In the genomic region with DNA sequence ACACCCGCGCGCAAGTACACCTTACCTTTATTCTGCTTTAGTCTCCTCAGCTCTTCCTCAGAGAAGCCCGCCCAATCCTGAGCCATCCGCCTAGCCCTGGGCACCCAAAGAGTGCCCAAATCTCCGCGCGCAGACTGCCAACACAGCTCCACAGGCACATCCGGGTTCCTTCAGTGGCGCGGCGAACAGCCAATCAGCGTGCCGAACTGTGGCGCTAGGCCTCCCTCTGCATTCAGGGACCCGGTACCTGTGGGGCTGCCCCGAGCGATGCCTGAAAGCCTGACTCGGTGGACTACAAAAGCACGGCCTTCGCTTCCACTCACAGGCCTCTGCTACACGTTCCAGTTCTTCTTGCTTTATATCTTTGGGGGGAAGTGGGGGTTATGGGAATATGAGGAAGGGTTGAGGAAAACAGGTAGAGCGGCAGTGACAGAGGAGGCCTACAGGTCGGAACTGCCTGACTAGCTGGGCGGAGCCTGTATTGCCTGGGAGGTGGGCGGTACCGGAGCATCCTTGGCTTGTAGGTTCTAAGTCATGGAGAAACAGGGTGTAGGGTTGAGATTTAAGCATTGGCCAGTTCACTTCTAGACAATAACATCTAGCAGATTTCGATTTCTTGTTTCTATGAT, we compare ENCODE assay signal across 8 mouse cellular contexts. TPM values are rescaled to one million over a fixed set of nuclear protein-coding genes. Genes with fewer than 3 reads are reported as not detected.
DNase-seq lines count a peak whose midpoint lies in the region; ATAC-seq lines count a peak whose summit lies in the region.

A gene (minus strand): TSS at position 172 of the 629 bp plus-strand sequence.

- no peaks in the 10 kb centered on the region for H3K9me3 ChIP-seq in intestine, embryonic 14.5 days (ENCODE audit: control insufficient read depth, low read length)

- peak within 1 kb of the TSS; percentile 53 for H3K4me3 ChIP-seq in intestine, embryonic 14.5 days (ENCODE audit: low read depth, low read length)

- peak within 1 kb of the TSS; percentile 33 for H3K27ac ChIP-seq in intestine, embryonic 14.5 days (ENCODE audit: low read depth)

- H3K27me3 ChIP-seq in intestine, embryonic 14.5 days (replicated peaks; ENCODE audit: control insufficient read depth, insufficient read depth, low read length), result 0 out of 2 replicates have a peak, but pooled peaks cover 3% of the 10 kb centered on the region

- peak within 1 kb of the TSS; percentile 77 for H3K4me2 ChIP-seq in intestine, embryonic 14.5 days (ENCODE audit: low read length)

- under 1% methylated on average over 28 of the region's 28 CpGs for WGBS in intestine, embryonic 14.5 days

- peak; percentile 100 for ATAC-seq in intestine, embryonic 14.5 days (replicated peaks; ENCODE audit: low FRiP score, low TSS enrichment, low read depth)

- H3K36me3 ChIP-seq in intestine, embryonic 14.5 days (ENCODE audit: control insufficient read depth, insufficient read depth, low read length), result no peaks in the 10 kb centered on the region

- intact Hi-C loops in left cerebral cortex, postnatal 14 days (cut with DNase I), result loop anchor here (2.0 kb wide), 1 partner anchor 91 kb away; a partner anchor contains a TSS

- DNase-seq in adrenal gland, adult 18-20 months (ENCODE audit: low spot score in 2 of 2), result peak; percentile 91 to 92
- DNase-seq in embryo, embryonic 11 days, result peak; percentile 94
- peak; percentile 91 for DNase-seq in gastrocnemius, postnatal 25 days
- peak; percentile 98 for DNase-seq in intestine, embryonic 14.5 days (ENCODE audit: low spot score)
- DNase-seq in left cerebral cortex, postnatal 14 days (ENCODE audit: low spot score in 2 of 2), result peak; percentile 97
- DNase-seq in mesoderm, embryonic 11.5 days (ENCODE audit: low read depth, low spot score), result peak; percentile 93
- peak; percentile 94 to 95 for DNase-seq in right cerebral cortex, postnatal 36 days (ENCODE audit: low spot score in 2 of 2)
- DNase-seq in yolk sac, embryonic 10.5 days (ENCODE audit: low spot score), result peak; percentile 94

- peaks cover 4% of the 10 kb centered on the region for H3K4me1 ChIP-seq in intestine, embryonic 14.5 days (replicated peaks; ENCODE audit: control insufficient read depth, insufficient read depth, low read length)

- H3K9ac ChIP-seq in intestine, embryonic 14.5 days (ENCODE audit: low read length), result peak within 1 kb of the TSS; percentile 62

RNA-seq across cellular contexts. Expression of the gene that starts here (rescaled TPM):
- total RNA-seq in adrenal gland, adult 18-20 months (2021), result 10 to 100 TPM in 1 of 2 experiments, 1 to 10 TPM in 1; 9.6 to 10.6 TPM
- 1 to 10 TPM; 1.8 to 2.4 TPM for total RNA-seq in gastrocnemius, postnatal 25 days (2021)
- polyA plus RNA-seq in intestine, embryonic 14.5 days (2014; fragmentation: Nextera tagmentation; extraction: Ambion mirVana), result 15.1 and 17.5 TPM in 2 replicates
- 10 to 100 TPM in 1 of 2 experiments, 1 to 10 TPM in 1; 9.6 to 10.3 TPM for total RNA-seq in left cerebral cortex, postnatal 14 days (2021)

Comparison
In these comparisons a context has a peak if more than half of its experiments do, and no peak if none do; other contexts are left out.
1. Peak in every context shown above with its lines: DNase-seq, ATAC-seq, H3K4me3 ChIP-seq and H3K27ac ChIP-seq.